Mouse (Mus musculus): ENCODE measurements around the gene Mettl22.

Gene Mettl22

DNA sequence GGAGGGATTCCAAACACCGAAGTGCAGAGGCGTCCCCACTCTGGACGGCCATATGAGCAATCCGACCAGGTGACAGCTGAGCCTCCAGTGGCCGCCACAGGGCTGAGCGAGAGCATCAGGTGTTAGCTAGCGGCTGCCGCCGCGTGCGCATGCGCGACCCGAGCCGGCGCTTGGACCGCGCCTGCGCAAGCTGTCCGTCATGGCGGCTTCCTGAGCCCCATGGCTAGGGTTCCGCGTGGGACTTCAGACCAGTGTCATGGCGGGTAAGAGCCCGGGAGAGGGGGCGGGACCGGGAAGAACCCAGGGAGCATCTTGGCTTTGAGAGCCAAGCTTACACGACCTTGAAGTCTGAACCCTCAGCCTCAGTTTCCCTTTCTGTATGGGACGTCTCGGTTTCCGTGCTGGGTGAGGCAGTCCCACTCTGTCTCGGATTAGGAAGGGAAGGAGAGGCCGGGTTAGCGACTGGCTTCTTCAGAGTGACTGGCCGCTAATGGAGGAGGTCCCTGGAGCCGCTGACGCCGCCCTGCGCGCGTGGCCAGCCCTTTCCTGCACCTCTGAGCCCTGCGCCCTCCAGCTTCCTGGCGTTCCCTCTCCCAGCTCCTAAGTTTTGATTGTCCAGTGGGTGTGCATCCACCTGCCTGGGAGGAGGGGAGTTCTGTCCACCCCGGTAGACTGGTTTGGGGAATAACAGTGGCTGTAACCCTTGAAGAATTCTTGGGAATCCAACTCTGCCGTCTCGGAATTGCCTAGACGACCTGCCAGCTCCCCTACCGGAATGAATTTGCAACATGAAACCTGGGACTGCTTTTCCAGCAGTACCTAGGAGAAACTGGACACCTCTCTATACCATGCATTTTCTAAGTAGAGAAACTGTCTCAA, at the start of gene Mettl22:
Gene Mettl22 (plus strand): TSS at position 186 of the 879 bp plus-strand sequence.
- DNase-seq, result peak; percentile 93

DNA sequence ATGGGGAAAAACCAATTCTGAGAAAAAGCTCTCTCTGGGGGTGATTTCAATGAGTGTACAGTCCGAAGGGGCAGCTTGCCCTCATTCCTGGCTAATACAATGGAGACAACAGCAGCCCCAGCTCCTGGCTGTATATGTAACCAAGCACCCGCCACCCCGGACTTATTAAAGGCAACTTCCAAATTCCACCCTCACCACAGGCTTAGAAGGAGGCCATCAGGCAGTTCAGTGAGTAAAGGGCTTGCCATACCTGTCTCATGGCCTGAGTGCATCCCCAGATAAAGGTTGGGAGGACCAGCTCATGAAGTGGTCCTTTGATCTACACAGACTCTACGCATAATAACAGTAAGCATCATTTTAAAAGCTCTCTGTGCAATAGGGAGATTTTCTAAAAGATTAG, 49.7 kb upstream of the Mettl22 start:
- no peak for DNase-seq

DNA sequence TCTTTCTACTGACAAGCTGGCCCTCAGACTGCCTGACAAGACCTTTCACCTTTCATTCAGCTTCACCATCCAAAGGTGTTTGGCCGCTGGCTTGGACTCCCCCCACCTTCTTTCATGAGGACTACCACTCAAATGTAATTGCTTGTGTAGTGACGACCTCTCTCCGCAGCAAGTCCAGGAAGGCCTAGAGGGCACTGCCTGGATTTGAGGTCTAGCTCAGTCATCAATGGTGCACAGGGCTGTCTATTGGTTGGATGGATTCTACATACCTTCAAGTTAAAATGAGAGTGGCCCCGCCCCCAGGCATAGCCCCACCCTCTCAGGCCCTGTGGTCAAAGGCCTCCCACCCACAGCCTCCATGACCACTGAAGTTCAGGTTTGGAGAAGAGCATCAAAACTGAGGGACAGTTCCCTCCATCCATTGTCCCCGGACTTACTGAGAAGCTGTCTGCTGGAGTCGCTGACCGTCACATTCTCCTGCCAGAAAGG, 46.9 kb upstream of the Mettl22 start:
- no peak for DNase-seq

GRCm38 (mm10) chr16:8424161-8424970, 46.2 kb upstream of the Mettl22 start:
- DNase-seq, result no peak

DNA sequence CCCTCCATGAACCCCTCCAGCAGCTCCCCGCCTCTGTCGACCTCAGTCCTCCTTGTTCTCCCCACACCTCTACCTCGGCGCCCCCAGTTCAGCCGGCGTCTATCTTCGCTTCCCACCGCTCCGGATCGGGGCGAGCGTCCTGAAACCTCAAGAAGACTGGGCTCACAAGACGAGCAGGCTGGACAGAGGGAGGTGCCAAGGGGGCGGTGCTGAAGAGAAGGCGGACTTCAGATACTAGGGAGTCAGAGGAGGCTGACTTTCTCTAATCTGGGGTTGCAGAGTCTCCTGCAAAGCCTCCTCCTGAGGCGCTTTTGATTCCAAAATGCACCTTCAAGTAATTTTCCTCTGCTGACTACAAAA, 45.6 kb upstream of the Mettl22 start, which contains the start of gene Tmem114:
Gene Tmem114 (minus strand): TSS at position 166 of the 360 bp plus-strand sequence.
- no peak for DNase-seq

GRCm38 (mm10) chr16:8425736-8426135, 44.9 kb upstream of the Mettl22 start:
- no peak for DNase-seq

- DNase-seq, result no peak
These were observed 41.1 kb upstream of the Mettl22 start for GRCm38 (mm10) chr16:8429531-8429930.

DNA sequence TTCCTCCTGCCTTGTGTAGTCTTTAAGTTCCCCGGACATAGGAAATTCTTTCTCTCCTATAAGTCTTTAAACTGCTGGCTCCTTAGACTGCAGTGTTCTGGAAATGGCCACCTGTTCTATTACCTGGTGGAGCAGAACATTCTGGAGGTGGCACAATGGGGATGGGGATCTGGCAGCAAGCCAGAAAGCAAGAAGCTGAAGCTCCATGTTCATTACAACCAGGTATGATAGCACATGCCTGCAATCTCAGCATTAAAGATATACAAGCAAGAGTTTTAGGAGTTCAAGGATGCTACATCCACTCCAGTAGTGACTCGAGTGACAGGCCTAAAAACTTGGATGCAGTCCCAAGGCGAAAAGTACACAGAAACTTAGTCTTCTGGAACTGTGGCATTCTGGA, 38.0 kb upstream of the Mettl22 start:
- no peak for DNase-seq

GRCm38 (mm10) chr16:8444911-8445310, 25.7 kb upstream of the Mettl22 start:
- DNase-seq, result no peak

DNA sequence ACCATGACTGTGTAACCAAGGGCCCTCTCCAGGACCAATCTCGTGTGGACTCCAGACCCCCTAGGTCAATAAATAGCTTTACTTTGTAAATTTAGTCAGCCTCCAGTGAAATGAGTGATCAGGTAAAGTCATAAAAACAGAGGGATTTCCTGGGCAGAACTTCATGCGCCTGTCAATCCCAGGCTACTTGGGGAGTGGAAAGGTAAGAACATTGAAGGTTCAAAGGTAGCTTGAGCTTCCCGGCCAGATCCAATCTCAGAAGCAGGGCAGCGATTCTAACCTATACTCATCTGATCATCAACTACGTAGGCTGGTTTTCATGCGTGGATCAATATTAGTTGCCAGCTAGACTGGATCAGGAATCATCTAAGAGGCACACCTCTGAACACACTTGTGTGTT, 24.3 kb upstream of the Mettl22 start:
- no peak for DNase-seq

GRCm38 (mm10) chr16:8453301-8453700, 17.3 kb upstream of the Mettl22 start:
- DNase-seq, result no peak

DNA sequence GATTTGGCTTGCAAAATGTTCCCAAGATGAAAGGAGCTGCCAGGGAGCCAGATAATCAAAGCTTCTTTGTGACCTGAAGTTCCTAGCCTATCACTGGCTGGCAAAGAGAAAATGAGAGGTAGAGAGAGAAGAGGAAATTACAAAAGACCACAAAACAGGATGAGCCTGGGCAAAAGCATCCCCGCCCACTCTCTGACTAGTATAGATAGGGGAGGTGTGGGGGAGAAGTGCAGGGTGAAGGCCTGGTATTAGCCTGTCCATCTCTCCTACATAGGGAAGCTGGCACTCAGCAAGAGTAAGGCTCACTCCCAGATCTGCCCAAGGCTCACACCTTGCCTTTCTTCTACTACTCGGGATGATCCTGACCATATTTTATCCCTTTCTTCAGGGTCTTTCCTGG, 15.4 kb upstream of the Mettl22 start:
- no peak for DNase-seq

- no peak for DNase-seq
These were observed 12.2 kb upstream of the Mettl22 start for GRCm38 (mm10) chr16:8458391-8458790.

DNA sequence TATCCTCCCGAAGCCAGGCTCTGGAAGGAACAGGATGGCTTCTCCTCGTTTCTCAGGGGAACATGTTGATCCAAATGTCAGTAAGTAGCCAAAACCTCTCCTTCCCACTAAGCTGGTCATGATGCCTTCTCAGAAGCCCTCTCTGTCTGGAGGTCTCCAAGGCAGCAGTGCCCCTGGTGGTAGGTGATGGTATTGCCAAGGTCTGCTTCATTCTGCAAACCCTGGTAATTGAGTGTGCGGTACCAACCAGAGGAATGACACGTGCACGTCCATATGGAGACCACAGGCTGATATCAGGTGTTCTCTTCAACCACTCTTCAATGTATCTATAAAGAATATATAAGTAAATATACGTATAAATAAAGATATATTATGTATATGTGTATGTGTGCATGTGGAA, 11.5 kb upstream of the Mettl22 start:
- no peak for DNase-seq

DNA sequence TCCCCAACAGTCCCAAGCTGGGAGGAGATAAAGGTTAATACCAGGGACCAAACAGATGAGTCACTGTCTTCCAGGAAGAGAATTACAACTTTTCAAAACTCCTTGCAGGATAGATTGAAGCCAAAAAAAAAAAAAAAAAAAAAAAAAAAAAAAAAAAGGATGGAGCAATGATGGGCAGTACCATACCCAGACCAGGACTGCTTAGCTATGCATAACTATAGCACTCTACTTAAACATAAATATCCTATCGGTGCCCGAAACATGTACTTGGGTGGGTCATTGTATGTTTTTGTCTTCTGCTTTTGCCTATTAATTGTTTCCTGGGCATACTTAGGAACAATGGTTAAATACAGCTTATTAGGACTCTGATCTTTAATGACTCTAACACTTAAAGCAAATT, 456 bp upstream of the Mettl22 start:
- DNase-seq, result no peak

- DNase-seq, result no peak
These were observed 16.9 kb downstream of the Mettl22 start for GRCm38 (mm10) chr16:8487396-8488005.

- no peak for DNase-seq
These were observed 18.8 kb downstream of the Mettl22 start for GRCm38 (mm10) chr16:8489340-8489739.

DNA sequence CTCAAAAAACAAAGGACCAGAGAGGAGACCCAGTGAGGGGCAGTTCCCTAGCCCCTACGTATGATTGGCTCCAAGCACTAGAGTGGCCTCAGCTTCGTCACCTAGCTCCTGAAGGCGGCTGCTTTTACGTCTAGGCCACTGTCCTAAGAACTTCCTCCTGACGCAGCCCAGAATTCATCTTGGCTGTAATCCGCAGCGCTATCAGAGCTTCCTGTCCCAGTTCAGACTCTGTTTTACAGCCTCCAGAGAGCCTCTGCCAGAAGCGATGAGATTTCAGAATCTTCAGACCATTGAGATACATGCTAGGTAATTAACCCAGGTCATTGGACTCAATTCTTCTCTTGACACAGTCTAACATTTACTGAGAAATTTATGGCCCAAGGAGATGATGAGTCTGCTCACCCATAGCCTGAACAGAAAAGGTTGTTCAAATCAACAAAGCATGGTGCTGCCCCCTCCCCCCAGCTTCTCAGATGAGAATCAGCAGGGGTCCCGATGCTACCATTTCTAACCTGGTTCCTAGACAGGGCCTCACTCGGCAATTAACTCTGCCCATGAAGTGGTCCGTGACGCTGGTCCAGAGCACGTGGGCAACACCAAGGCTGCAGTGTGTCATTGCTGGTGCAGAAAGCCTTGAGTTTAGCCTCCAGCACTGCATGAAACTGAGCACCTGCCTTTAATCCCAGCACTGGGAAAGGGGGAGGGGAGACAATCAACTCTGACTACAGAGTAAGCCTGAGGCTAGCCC, 21.3 kb downstream of the Mettl22 start:
- DNase-seq, result no peak

DNA sequence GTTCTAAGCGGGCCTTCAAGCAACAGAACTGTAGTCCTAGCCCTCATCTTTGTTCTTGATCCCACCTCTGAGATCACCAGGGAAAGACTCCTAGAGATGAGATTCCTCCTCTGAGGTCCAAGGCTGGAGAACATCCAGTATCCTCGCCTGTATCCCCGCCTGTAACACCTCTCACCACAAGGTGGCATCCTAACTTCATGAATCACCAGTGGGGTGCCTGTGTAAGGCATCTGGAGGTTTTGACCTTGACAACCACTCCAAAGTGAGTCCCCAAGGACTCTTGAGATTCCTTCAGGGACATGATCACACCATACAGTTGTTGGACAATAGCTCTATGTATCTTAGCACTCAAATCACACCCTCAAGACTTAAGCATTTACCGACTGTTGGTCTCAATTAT, 23.7 kb downstream of the Mettl22 start:
- DNase-seq, result peak; percentile 37

DNA sequence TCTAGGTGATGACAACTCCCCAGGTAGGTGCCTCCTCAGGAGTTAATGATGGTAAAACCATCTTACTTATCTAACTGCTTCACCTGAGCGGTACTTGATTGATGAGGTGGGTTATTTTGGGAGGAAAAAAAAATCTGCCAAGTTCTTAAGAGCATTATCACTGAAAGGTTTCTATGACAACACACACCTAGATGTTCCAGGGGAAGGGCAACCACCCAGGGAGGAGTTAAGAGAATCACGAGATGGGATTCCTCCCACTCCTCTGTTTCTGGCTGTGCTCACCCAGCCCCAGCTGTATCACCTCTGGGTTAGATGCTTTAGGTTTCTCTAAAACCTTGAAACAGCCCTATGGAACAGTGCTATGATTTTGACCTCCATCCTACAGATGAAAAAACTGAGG, 26.4 kb downstream of the Mettl22 start:
- DNase-seq, result no peak

DNA sequence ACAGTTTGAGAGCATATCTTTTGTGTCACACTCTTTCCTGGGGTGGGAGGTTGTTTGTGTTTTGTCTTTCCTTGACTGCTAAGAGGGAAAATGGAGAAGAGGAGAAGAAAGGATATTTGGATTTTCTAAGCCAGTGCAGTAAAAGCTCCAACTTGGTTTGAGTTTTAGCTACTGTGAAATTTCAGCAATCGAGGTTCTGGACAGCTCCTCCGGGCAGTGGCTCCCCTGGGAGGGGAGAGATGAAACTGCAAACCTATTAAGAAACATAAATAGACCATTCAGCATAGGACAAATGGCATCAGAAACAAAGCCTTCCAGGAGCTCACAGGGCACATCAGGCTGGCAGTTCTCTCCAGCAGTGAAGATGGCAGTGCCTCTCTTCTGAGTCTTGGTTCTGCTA, 33.7 kb downstream of the Mettl22 start:
- no peak for DNase-seq

GRCm38 (mm10) chr16:8509894-8510293, 39.3 kb downstream of the Mettl22 start:
- no peak for DNase-seq

DNA sequence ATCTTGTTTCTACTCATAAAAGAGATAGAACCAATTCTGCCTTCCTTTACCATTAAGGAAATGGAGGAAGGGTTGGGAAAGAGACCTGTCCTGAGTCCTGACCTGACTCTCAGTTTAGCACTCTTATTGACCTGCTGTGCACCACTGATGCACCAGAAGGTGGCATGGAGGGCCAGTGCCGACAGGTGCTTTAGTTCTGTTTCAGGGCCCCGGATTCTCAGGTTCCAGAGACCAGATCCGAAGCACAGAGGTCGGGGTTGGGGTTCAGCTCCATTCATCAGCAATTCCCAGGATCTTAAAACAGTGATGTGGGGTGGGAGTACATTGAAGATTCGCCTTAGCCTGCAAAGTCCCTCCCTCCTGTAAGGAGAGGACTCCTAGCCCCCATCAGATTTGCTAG, 42.2 kb downstream of the Mettl22 start:
- DNase-seq, result no peak
